Mouse (Mus musculus) heart, postnatal 0 days (tissue): ENCODE data around the gene Kcnj12. TPM values are rescaled to one million over a fixed set of nuclear protein-coding genes. Genes with fewer than 3 reads are reported as not detected.

Experiments used
- ATAC-seq: fragments of 200-750 bp; cut with Nextera tagmentation; 2 replicates; pipeline ENCODE4 v1.8.0; 2017; ENCODE audit warnings: low read depth, moderate number of reproducible peaks, moderate library complexity; ENCODE audit not compliant: insufficient read depth
- DNase-seq: peaks from one replicate; pipeline ENCODE4 v3.0.0-alpha.2; 2016; ENCODE audit warnings: low spot score
- H3K27ac ChIP-seq: fragments of 300-500 bp; sonication (generic); 2 replicates; pipeline ENCODE4 v1.5.1; 2014; ENCODE audit warnings: low read depth, mild to moderate bottlenecking
- H3K27me3 ChIP-seq: fragments of 300-500 bp; sonication (generic); 2 replicates; pipeline ENCODE4 v1.6.1; 2014; ENCODE audit warnings: low read length, mixed read lengths; ENCODE audit not compliant: control insufficient read depth, insufficient read depth
- H3K36me3 ChIP-seq: fragments of 300-500 bp; sonication (generic); replicated peaks from 2 replicates; pipeline ENCODE4 v1.6.1; 2014; ENCODE audit warnings: low read length, mixed read lengths; ENCODE audit not compliant: control insufficient read depth, insufficient read depth
- H3K4me1 ChIP-seq: fragments of 300-500 bp; sonication (generic); 2 replicates; pipeline ENCODE4 v1.6.1; 2014; ENCODE audit warnings: antibody characterized with exemption; ENCODE audit not compliant: control insufficient read depth, insufficient read depth
- H3K4me2 ChIP-seq: fragments of 300-500 bp; sonication (generic); 2 replicates; pipeline ENCODE4 v1.6.1; 2014; ENCODE audit warnings: low read depth, mild to moderate bottlenecking, low read length, moderate library complexity
- H3K4me3 ChIP-seq: fragments of 300-500 bp; sonication (generic); 2 replicates; pipeline ENCODE4 v1.5.1; 2014; ENCODE audit warnings: low read depth, low read length
- H3K9ac ChIP-seq: fragments of 300-500 bp; sonication (generic); replicated peaks from 2 replicates; pipeline ENCODE4 v1.6.1; 2014; ENCODE audit warnings: low read depth, low read length, mixed read lengths
- H3K9me3 ChIP-seq: fragments of 300-500 bp; sonication (generic); replicated peaks from 2 replicates; pipeline ENCODE4 v1.6.1; 2016; ENCODE audit warnings: low read length; ENCODE audit not compliant: control insufficient read depth
- CTCF ChIP-seq: IDR thresholded peaks from 2 replicates; pipeline ENCODE4 v1.5.1; 2016; ENCODE audit warnings: antibody characterized with exemption, control low read depth, low read depth
- EP300 ChIP-seq: IDR thresholded peaks from 2 replicates; pipeline ENCODE4 v1.6.1; 2016; ENCODE audit warnings: antibody characterized with exemption, low read depth
- WGBS: fragments of 180-500 bp; shearing (Covaris S2); extraction: QIAGEN DNeasy Blood & Tissue Kit; methylation state at CpG from one replicate; pipeline ENCODE4 v1.1.7; 2014; 5-methylcytosine and 5-hydroxymethylcytosine counted together
- polyA plus RNA-seq: library from polyadenylated mRNA; unstranded; fragments of >200 nt; fragmentation: Nextera tagmentation; extraction: Ambion mirVana; gene quantifications from 2 replicates; pipeline ENCODE4 v1.2.1, GENCODE M21; 2015
- total RNA-seq: library from RNA; depleted of rRNA; stranded (reverse); fragments of >200 nt; gene quantifications from 2 replicates; pipeline ENCODE4 v1.2.3, GENCODE M21; 2014; ENCODE audit warnings: low replicate concordance

The Kcnj12 gene
- total and polyA plus RNA-seq, 2 experiments from 2014 or later, result 10.8 to 69.3 TPM

- H3K4me3 ChIP-seq, result no peak overlapping the region
- H3K27ac ChIP-seq, result peak overlapping the region; percentile 77
- WGBS, result 18% methylated on average over 8 of the region's 8 CpGs
- 0 out of 2 replicates have a peak overlapping the region, but pooled peaks have one; percentile 17 for H3K9ac ChIP-seq
- no peak for TF ChIP-seq EP300
- TF ChIP-seq CTCF, result no peak
- H3K4me2 ChIP-seq, result no peak overlapping the region
- peaks cover 10% of the 10 kb centered on the region; the same call in 1 of the 2 replicates for H3K27me3 ChIP-seq
- ATAC-seq (peak; percentile 59), DNase-seq (peak; percentile 54)
- H3K9me3 ChIP-seq, result no peaks in the 10 kb centered on the region
- no peaks in the 10 kb centered on the region for H3K36me3 ChIP-seq
- H3K4me1 ChIP-seq, result peaks cover 26% of the 10 kb centered on the region
Measured at GRCm38 (mm10) chr11:61016866-61017398, 5.4 kb upstream of the Kcnj12 start.

GRCm38 (mm10) chr11:61021129-61021528 lies 1.2 kb upstream of the Kcnj12 start:
- no peak for TF ChIP-seq CTCF
- no peak for TF ChIP-seq EP300
- 81% methylated on average over 5 of the region's 5 CpGs for WGBS
- H3K9me3 ChIP-seq, result no peaks in the 10 kb centered on the region
- no peak overlapping the region for H3K4me3 ChIP-seq
- peaks cover 34% of the 10 kb centered on the region for H3K27me3 ChIP-seq
- no peaks in the 10 kb centered on the region for H3K36me3 ChIP-seq
- no peak overlapping the region for H3K27ac ChIP-seq
- ATAC-seq (no peak), DNase-seq (no peak)
- H3K4me1 ChIP-seq, result peaks cover 47% of the 10 kb centered on the region
- H3K4me2 ChIP-seq, result no peak overlapping the region
- H3K9ac ChIP-seq, result no peak overlapping the region

DNA sequence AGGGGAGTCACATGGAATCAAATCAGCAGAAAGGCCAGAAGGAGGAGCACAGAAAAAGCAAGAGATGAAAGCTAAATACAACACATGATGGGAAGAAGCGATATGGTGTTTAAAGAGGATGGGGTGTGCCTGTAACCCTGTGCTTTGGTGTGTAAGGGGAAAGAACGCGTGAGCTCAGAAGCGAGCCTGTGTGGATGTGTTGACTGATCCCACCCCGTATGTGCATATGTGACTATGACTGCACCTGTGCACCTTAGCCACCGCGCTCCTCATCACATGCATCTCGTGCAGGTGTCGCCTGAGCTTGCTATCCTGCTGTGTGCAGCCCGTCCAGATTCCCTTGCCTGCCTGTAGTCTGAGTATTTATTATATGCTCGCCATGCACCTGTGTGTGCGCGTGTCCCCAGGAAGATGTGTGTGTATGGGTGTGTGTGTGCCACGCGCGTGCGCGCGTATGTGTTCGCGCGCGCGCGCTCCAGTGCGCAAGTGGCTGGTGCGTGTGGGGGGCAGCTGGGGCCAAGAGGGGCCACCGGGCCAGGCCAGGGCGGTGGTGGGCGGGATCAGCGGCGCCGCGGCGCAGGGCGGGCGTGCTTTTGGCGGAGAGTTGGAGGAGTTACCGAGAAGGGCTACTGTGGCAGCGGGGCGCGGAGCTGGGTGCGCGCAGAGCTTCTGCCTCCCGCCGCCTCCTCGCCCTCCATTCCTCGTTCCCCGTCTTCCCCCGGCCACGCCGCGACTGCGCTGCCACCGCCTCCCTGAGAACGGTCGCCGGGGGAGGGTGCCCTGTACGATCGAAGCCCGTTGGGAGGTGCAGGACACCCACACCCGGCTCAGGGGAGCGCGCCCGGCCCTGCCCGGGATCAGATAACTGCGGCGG lies 451 bp upstream of the Kcnj12 start:
- H3K4me2 ChIP-seq, result peak overlapping the region; percentile 68
- H3K27me3 ChIP-seq, result peaks cover 34% of the 10 kb centered on the region
- no peaks in the 10 kb centered on the region for H3K9me3 ChIP-seq
- H3K9ac ChIP-seq, result peak overlapping the region; percentile 78
- no peaks in the 10 kb centered on the region for H3K36me3 ChIP-seq
- H3K27ac ChIP-seq, result peak overlapping the region; percentile 66
- TF ChIP-seq CTCF (no peak), EP300 (no peak)
- ATAC-seq, result peak; percentile 54
- 4% methylated on average over 58 of the region's 68 CpGs for WGBS
- H3K4me1 ChIP-seq, result peaks cover 47% of the 10 kb centered on the region
- no peak for DNase-seq
- peak overlapping the region; percentile 78 for H3K4me3 ChIP-seq

GRCm38 (mm10) chr11:61023416-61024200 lies 1.2 kb downstream of the Kcnj12 start:
- no peak for DNase-seq
- 60% methylated on average over 9 of the region's 9 CpGs for WGBS

DNA sequence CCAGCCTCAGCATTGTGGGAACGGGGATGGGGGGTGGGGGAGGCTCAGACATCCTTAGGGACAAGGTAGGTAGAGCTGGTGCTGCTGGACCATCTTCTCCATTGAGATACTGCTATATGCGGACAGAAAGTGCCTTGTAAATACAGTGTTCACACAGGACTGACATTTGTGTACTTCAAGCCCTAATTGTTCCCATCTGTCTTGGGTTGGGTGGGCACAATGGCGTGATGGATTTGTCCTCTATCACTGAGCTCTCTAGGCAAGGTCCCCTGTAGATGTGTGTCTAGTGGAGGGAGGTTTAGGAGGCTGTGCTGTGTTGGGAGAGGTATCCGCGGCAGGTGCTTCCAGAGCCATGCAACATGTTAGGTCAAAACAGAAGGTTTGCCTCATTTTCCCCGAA lies 2.0 kb downstream of the Kcnj12 start:
- Histone ChIP-seq H3K4me2 (peak overlapping the region; percentile 68), H3K27ac (peak overlapping the region; percentile 90; the same call in 1 of the 2 replicates), H3K4me1 (peaks cover 53% of the 10 kb centered on the region), H3K4me3 (no peak overlapping the region), H3K9ac (no peak overlapping the region), H3K9me3 (no peaks in the 10 kb centered on the region), H3K36me3 (no peaks in the 10 kb centered on the region), H3K27me3 (peaks cover 34% of the 10 kb centered on the region)
- TF ChIP-seq EP300, result no peak
- ATAC-seq, result no peak
- no peak for DNase-seq
- 88% methylated on average over 6 of the region's 6 CpGs for WGBS

More at GRCm38 (mm10) chr11:61023416-61024200, 1.2 kb downstream of the Kcnj12 start:
- H3K27me3 ChIP-seq, result peaks cover 34% of the 10 kb centered on the region
- H3K36me3 ChIP-seq, result no peaks in the 10 kb centered on the region
- peak overlapping the region; percentile 68 for H3K4me2 ChIP-seq
- no peak for ATAC-seq
- TF ChIP-seq CTCF (no peak), EP300 (no peak)
- 0 out of 2 replicates have a peak overlapping the region, but pooled peaks have one; percentile 66 for H3K27ac ChIP-seq
- H3K9me3 ChIP-seq, result no peaks in the 10 kb centered on the region
- H3K9ac ChIP-seq, result peak overlapping the region; percentile 78
- H3K4me1 ChIP-seq, result peaks cover 47% of the 10 kb centered on the region
- peak overlapping the region; percentile 78 for H3K4me3 ChIP-seq
